Mouse (Mus musculus) ES-E14 (cell line): Measurements from ENCODE around the gene Utp3.

ENCODE experiments used
- CHD2 ChIP-seq: IDR thresholded peaks from 2 replicates; pipeline ENCODE4 v1.6.1; 2014; ENCODE audit warnings: mild to moderate bottlenecking, low read depth, low read length, inconsistent platforms
- HCFC1 ChIP-seq: IDR thresholded peaks from 2 replicates; pipeline ENCODE4 v1.6.1; 2012; ENCODE audit warnings: low read length, inconsistent platforms, borderline replicate concordance; ENCODE audit not compliant: insufficient read depth
- MAFK ChIP-seq: IDR thresholded peaks from 2 replicates; pipeline ENCODE4 v1.6.1; 2014; ENCODE audit warnings: mild to moderate bottlenecking, low read depth, low read length, inconsistent platforms; ENCODE audit not compliant: insufficient read depth
- ZC3H11A ChIP-seq: IDR thresholded peaks from 2 replicates; pipeline ENCODE4 v1.6.1; 2012; ENCODE audit warnings: low read depth, mild to moderate bottlenecking, inconsistent platforms, low read length, borderline replicate concordance

DNA sequence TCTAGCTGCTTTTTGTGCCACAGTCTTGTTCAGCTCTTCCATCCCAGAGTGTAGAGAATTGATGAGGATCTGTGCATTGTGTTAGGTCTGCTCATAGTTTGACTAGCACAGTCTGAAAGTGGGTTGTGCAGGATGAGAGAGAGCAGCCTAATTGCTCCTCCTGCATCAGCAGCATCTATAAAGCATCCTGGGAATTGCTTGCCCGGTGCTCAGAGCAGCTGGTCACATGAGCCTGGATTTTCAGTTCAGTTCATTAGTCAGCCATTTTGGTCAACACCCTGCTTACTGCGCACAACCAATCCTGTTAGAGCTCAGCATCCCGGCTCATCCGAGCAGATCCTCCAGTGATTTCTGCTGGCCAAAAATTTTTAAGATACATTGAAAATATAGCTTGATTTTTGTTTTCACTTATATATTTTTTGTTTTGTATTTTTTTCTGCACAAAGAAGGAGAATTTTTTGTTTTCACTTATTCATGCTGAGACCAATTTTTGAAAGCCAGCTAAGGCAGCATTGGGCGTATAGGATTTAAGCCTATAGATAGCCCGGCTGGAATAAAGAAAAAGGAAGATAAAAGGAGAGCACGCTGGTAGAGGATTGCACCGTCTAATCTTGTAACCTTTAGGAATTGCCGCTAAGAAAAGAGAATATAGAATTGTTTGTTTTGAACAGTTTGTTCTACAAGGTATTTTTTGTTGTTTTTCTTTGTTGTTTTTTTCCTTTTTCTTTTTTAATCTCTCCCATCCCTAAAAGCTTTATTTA is 29.2 kb downstream of the Utp3 start:
- TF ChIP-seq HCFC1 (0 out of 2 replicates have a peak, but pooled peaks have one; percentile 33), CHD2 (no peak), MAFK (peak; percentile 55; the same call in 1 of the 2 replicates), ZC3H11A (no peak)
